Mouse (Mus musculus): Measurements from ENCODE around the gene Gm7347. TPM values are rescaled to one million over a fixed set of nuclear protein-coding genes. Genes with fewer than 3 reads are reported as not detected.

Gm7347 gene
- not detected for polyA plus RNA-seq (2014; fragmentation: Illumina TruSeq; extraction: RNeasy Lipid Tissue Mini Kit (QIAGEN cat#74804); ENCODE audit: insufficient read depth, low read depth, low replicate concordance)

DNA sequence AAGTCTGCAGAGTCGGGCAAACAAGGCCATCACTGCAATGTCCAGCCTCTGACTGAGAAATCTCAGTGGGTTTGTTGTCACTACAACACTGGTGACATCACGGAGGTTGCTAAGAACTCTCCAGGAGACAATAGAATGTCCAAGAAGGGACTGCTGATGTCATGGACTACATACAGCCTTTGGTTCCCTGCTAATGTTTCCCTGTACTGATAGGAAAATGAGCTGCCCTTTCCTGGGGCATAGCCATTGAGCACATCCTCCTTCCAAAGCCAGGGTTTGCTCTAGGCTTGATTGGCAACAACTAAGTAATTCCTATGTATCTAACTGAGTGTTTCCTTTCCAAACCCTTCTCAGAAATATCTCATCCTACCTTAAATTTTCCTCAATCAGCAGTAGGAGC, at the start of gene Gm7347:
Gene Gm7347 (minus strand): TSS at position 101 of the 400 bp plus-strand sequence.

DNA sequence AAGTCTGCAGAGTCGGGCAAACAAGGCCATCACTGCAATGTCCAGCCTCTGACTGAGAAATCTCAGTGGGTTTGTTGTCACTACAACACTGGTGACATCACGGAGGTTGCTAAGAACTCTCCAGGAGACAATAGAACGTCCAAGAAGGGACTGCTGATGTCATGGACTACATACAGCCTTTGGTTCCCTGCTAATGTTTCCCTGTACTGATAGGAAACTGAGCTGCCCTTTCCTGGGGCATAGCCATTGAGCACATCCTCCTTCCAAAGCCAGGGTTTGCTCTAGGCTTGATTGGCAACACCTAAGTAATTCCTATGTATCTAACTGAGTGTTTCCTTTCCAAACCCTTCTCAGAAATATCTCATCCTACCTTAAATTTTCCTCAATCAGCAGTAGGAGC, 46.9 kb upstream of the Gm7347 start, which contains the start of gene 5031410I06Rik:
Gene 5031410I06Rik (minus strand): TSS at position 101 of the 400 bp plus-strand sequence.

DNA sequence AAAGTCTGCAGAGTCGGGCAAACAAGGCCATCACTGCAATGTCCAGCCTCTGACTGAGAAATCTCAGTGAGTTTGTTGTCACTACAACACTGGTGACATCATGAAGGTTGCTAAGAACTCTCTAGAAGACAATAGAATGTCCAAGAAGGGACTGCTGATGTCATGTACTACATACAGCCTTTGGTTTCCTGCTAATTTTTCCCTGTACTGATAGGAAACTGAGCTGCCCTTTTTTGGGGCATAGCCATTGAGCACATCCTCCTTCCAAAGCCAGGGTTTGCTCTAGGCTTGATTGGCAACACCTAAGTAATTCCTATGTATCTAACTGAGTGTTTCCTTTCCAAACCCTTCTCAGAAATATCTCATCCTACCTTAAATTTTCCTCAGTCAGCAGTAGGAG, 30.8 kb upstream of the Gm7347 start, which contains the start of gene Gm10471:
Gene Gm10471 (minus strand): TSS at position 101 of the 400 bp plus-strand sequence.

DNA sequence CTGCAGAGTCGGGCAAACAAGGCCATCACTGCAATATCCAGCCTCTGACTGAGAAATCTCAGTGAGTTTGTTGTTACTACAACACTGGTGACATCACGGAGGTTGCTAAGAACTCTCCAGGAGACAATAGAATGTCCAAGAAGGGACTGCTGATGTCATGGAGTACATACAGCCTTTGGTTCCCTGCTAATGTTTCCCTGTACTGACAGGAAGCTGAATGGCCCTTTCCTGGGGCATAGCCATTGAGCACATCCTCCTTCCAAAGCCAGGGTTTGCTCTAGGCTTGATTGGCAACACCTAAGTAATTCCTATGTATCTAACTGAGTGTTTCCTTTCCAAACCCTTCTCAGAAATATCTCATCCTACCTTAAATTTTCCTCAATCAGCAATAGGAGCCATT, 18.9 kb downstream of the Gm7347 start, which contains the start of gene Speer4a:
Gene Speer4a (minus strand): TSS at position 101 of the 400 bp plus-strand sequence.

DNA sequence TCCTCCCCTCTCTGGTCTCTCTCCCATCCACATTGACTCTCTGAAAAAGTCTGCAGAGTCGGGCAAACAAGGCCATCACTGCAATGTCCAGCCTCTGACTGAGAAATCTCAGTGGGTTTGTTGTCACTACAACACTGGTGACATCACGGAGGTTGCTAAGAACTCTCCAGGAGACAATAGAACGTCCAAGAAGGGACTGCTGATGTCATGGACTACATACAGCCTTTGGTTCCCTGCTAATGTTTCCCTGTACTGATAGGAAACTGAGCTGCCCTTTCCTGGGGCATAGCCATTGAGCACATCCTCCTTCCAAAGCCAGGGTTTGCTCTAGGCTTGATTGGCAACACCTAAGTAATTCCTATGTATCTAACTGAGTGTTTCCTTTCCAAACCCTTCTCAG, 35.6 kb downstream of the Gm7347 start, which contains the start of gene Gm5862:
Gene Gm5862 (minus strand): TSS at position 101 of the 400 bp plus-strand sequence.

DNA sequence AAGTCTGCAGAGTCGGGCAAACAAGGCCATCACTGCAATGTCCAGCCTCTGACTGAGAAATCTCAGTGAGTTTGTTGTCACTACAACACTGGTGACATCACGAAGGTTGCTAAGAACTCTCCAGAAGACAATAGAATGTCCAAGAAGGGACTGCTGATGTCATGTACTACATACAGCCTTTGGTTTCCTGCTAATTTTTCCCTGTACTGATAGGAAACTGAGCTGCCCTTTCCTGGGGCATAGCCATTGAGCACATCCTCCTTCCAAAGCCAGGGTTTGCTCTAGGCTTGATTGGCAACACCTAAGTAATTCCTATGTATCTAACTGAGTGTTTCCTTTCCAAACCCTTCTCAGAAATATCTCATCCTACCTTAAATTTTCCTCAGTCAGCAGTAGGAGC, 53.7 kb downstream of the Gm7347 start, which contains the start of gene Gm1979:
Gene Gm1979 (minus strand): TSS at position 101 of the 400 bp plus-strand sequence.

Other genes starting within 250 kb of the Gm7347 start
- not detected for gene Gm21663, start 116.2 kb downstream of the Gm7347 start, polyA plus RNA-seq (2014; fragmentation: Illumina TruSeq; extraction: RNeasy Lipid Tissue Mini Kit (QIAGEN cat#74804); ENCODE audit: insufficient read depth, low read depth, low replicate concordance)
- gene Gm21671, start 104.2 kb downstream of the Gm7347 start, polyA plus RNA-seq (2014; fragmentation: Illumina TruSeq; extraction: RNeasy Lipid Tissue Mini Kit (QIAGEN cat#74804); ENCODE audit: insufficient read depth, low read depth, low replicate concordance), result not detected
- gene Gm21680, start 85.9 kb downstream of the Gm7347 start, polyA plus RNA-seq (2014; fragmentation: Illumina TruSeq; extraction: RNeasy Lipid Tissue Mini Kit (QIAGEN cat#74804); ENCODE audit: insufficient read depth, low read depth, low replicate concordance), result not detected
- gene Gm21698, start 69.9 kb downstream of the Gm7347 start, polyA plus RNA-seq (2014; fragmentation: Illumina TruSeq; extraction: RNeasy Lipid Tissue Mini Kit (QIAGEN cat#74804); ENCODE audit: insufficient read depth, low read depth, low replicate concordance), result not detected
- gene Gm1979, start 53.8 kb downstream of the Gm7347 start, polyA plus RNA-seq (2014; fragmentation: Illumina TruSeq; extraction: RNeasy Lipid Tissue Mini Kit (QIAGEN cat#74804); ENCODE audit: insufficient read depth, low read depth, low replicate concordance), result not detected
- gene Gm5862, start 35.7 kb downstream of the Gm7347 start, polyA plus RNA-seq (2014; fragmentation: Illumina TruSeq; extraction: RNeasy Lipid Tissue Mini Kit (QIAGEN cat#74804); ENCODE audit: insufficient read depth, low read depth, low replicate concordance), result not detected
- gene Speer4a, start 19.0 kb downstream of the Gm7347 start, polyA plus RNA-seq (2014; fragmentation: Illumina TruSeq; extraction: RNeasy Lipid Tissue Mini Kit (QIAGEN cat#74804); ENCODE audit: insufficient read depth, low read depth, low replicate concordance), result not detected
- not detected for gene Gm10471, start 30.7 kb upstream of the Gm7347 start, polyA plus RNA-seq (2014; fragmentation: Illumina TruSeq; extraction: RNeasy Lipid Tissue Mini Kit (QIAGEN cat#74804); ENCODE audit: insufficient read depth, low read depth, low replicate concordance)
- gene 5031410I06Rik, start 46.8 kb upstream of the Gm7347 start, polyA plus RNA-seq (2014; fragmentation: Illumina TruSeq; extraction: RNeasy Lipid Tissue Mini Kit (QIAGEN cat#74804); ENCODE audit: insufficient read depth, low read depth, low replicate concordance), result not detected
- gene Gm10220, start 62.8 kb upstream of the Gm7347 start, polyA plus RNA-seq (2014; fragmentation: Illumina TruSeq; extraction: RNeasy Lipid Tissue Mini Kit (QIAGEN cat#74804); ENCODE audit: insufficient read depth, low read depth, low replicate concordance), result not detected
- not detected for gene Gm7361, start 199.1 kb upstream of the Gm7347 start, polyA plus RNA-seq (2014; fragmentation: Illumina TruSeq; extraction: RNeasy Lipid Tissue Mini Kit (QIAGEN cat#74804); ENCODE audit: insufficient read depth, low read depth, low replicate concordance)

Measured in lung, adult 10 weeks (tissue).